Mouse (Mus musculus): ENCODE measurements around the gene Chrna4. TPM values are rescaled to one million over a fixed set of nuclear protein-coding genes. Genes with fewer than 3 reads are reported as not detected.

The Chrna4 gene
- polyA plus RNA-seq, 1 experiment from 2014 or later = 17.9 TPM

GRCm38 (mm10) chr2:181033310-181033709 is 10.0 kb downstream of the Chrna4 start:
- no peaks in the 10 kb centered on the region for H3K9me3 ChIP-seq (replicated peaks)
- no peak overlapping the region for H3K4me3 ChIP-seq
- no peak overlapping the region for H3K27ac ChIP-seq (replicated peaks)
- DNase-seq (ENCODE audit: low spot score) = no peak
- H3K4me1 ChIP-seq = peaks cover 16% of the 10 kb centered on the region
- peaks cover 29% of the 10 kb centered on the region for H3K27me3 ChIP-seq (ENCODE audit: low read depth, poor library complexity, severe bottlenecking)
- WGBS = 83% methylated on average over 6 of the region's 6 CpGs
- H3K36me3 ChIP-seq = peaks cover 50% of the 10 kb centered on the region

DNA sequence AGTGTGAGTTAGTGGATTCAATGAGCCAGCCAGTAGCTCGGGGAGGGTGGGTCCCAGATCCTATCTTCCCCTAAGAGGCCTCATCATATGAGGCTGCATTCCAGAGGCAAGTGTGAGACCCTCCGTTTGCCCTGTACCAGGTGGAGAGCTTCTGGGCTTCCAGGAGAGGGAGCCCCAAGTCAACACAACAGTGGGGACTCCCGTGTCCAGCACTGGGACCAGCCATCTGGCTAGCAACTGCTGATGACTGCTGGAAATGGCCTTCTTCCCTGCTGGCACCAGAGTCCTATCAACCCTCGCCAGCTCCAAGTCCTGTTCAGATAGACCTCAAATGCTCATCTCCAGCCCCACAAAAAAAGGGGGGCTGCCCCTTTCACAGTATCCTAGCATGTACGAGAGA is 10.9 kb downstream of the Chrna4 start:
- H3K27ac ChIP-seq (replicated peaks) = no peak overlapping the region
- no peak for DNase-seq (ENCODE audit: low spot score)
- 60% methylated on average over 5 of the region's 5 CpGs for WGBS
- H3K27me3 ChIP-seq (ENCODE audit: low read depth, poor library complexity, severe bottlenecking) = peaks cover 20% of the 10 kb centered on the region
- H3K36me3 ChIP-seq = peaks cover 59% of the 10 kb centered on the region
- peaks cover 7% of the 10 kb centered on the region for H3K4me1 ChIP-seq
- H3K9me3 ChIP-seq (replicated peaks) = no peaks in the 10 kb centered on the region
- no peak overlapping the region for H3K4me3 ChIP-seq

GRCm38 (mm10) chr2:181031406-181031934 is 11.9 kb downstream of the Chrna4 start:
- H3K27me3 ChIP-seq (ENCODE audit: low read depth, poor library complexity, severe bottlenecking) = peaks cover 11% of the 10 kb centered on the region
- H3K4me1 ChIP-seq = no peaks in the 10 kb centered on the region
- no peak overlapping the region for H3K4me3 ChIP-seq
- peaks cover 62% of the 10 kb centered on the region for H3K36me3 ChIP-seq
- no peak for DNase-seq (ENCODE audit: low spot score)
- no peak overlapping the region for H3K27ac ChIP-seq (replicated peaks)
- no peaks in the 10 kb centered on the region for H3K9me3 ChIP-seq (replicated peaks)
- WGBS = 86% methylated on average over 11 of the region's 11 CpGs

GRCm38 (mm10) chr2:181008339-181008738 is 35.0 kb downstream of the Chrna4 start:
- 78% methylated on average over 5 of the region's 5 CpGs for WGBS
- DNase-seq (ENCODE audit: low spot score) = no peak

GRCm38 (mm10) chr2:181007054-181007453 is 36.3 kb downstream of the Chrna4 start:
- Histone ChIP-seq H3K27me3 (ENCODE audit: low read depth, poor library complexity, severe bottlenecking) (no peaks in the 10 kb centered on the region), H3K27ac (replicated peaks) (no peak overlapping the region), H3K4me3 (no peak overlapping the region), H3K4me1 (peaks cover 18% of the 10 kb centered on the region), H3K9me3 (replicated peaks) (no peaks in the 10 kb centered on the region), H3K36me3 (no peaks in the 10 kb centered on the region)
- WGBS = 51% methylated on average over 4 of the region's 4 CpGs
- no peak for DNase-seq (ENCODE audit: low spot score)

More at GRCm38 (mm10) chr2:181008339-181008738, 35.0 kb downstream of the Chrna4 start:
- no peak overlapping the region for H3K27ac ChIP-seq (replicated peaks)
- no peaks in the 10 kb centered on the region for H3K27me3 ChIP-seq (ENCODE audit: low read depth, poor library complexity, severe bottlenecking)
- H3K4me3 ChIP-seq = no peak overlapping the region
- H3K9me3 ChIP-seq (replicated peaks) = no peaks in the 10 kb centered on the region
- peaks cover 18% of the 10 kb centered on the region for H3K4me1 ChIP-seq
- no peaks in the 10 kb centered on the region for H3K36me3 ChIP-seq

GRCm38 (mm10) chr2:180996905-180997304 is 46.4 kb downstream of the Chrna4 start:
- Histone ChIP-seq H3K4me1 (no peaks in the 10 kb centered on the region), H3K27me3 (ENCODE audit: low read depth, poor library complexity, severe bottlenecking) (no peaks in the 10 kb centered on the region), H3K36me3 (no peaks in the 10 kb centered on the region), H3K9me3 (replicated peaks) (no peaks in the 10 kb centered on the region), H3K4me3 (no peak overlapping the region), H3K27ac (replicated peaks) (no peak overlapping the region)
- WGBS = 64% methylated on average over 3 of the region's 3 CpGs
- DNase-seq (ENCODE audit: low spot score) = no peak

DNA sequence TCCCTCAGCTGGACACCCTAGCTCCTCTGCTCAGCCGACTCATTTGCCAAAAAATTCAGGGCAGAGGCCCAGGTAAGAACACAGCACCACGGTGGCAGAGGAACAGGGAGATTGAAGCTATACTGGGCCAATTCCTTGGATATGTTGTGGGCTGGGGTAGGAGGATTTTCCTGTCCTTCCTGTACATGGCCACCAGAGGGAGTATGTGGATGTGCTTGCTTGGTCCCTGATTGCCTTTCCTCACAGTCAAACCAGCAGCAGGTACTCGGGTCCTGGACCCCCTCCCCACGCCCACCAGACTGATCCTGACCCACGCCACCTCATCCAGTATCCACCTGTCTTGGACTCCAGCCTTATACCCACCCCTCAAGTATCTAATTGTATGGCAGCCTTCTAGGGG is 46.9 kb downstream of the Chrna4 start:
- Histone ChIP-seq H3K4me1 (no peaks in the 10 kb centered on the region), H3K36me3 (no peaks in the 10 kb centered on the region), H3K27ac (replicated peaks) (no peak overlapping the region), H3K4me3 (no peak overlapping the region), H3K9me3 (replicated peaks) (no peaks in the 10 kb centered on the region), H3K27me3 (ENCODE audit: low read depth, poor library complexity, severe bottlenecking) (no peaks in the 10 kb centered on the region)
- peak; percentile 61 for DNase-seq (ENCODE audit: low spot score)
- WGBS = 15% methylated on average over 5 of the region's 5 CpGs

GRCm38 (mm10) chr2:180995457-180995856 is 47.9 kb downstream of the Chrna4 start:
- no peak overlapping the region; the same call in 1 of the 2 replicates for H3K27ac ChIP-seq (replicated peaks)
- no peaks in the 10 kb centered on the region for H3K36me3 ChIP-seq
- H3K4me1 ChIP-seq = no peaks in the 10 kb centered on the region
- H3K9me3 ChIP-seq (replicated peaks) = no peaks in the 10 kb centered on the region
- DNase-seq (ENCODE audit: low spot score) = no peak
- no peak overlapping the region for H3K4me3 ChIP-seq
- no peaks in the 10 kb centered on the region for H3K27me3 ChIP-seq (ENCODE audit: low read depth, poor library complexity, severe bottlenecking)
- WGBS = 89% methylated on average over 4 of the region's 4 CpGs

- H3K36me3 ChIP-seq = no peaks in the 10 kb centered on the region
- no peaks in the 10 kb centered on the region for H3K27me3 ChIP-seq (ENCODE audit: low read depth, poor library complexity, severe bottlenecking)
- 81% methylated on average over 2 of the region's 2 CpGs for whole genome bisulfite sequencing
- H3K27ac ChIP-seq (replicated peaks) = no peak overlapping the region
- no peaks in the 10 kb centered on the region for H3K4me1 ChIP-seq
- H3K9me3 ChIP-seq (replicated peaks) = no peaks in the 10 kb centered on the region
- H3K4me3 ChIP-seq = no peak overlapping the region
- DNase-seq (ENCODE audit: low spot score) = no peak
Observed at GRCm38 (mm10) chr2:180994360-180994759, 49.0 kb downstream of the Chrna4 start.

GRCm38 (mm10) chr2:180990347-180990746 is 53.0 kb downstream of the Chrna4 start:
- Histone ChIP-seq H3K4me1 (peaks cover 18% of the 10 kb centered on the region), H3K4me3 (no peak overlapping the region), H3K27ac (replicated peaks) (no peak overlapping the region), H3K36me3 (no peaks in the 10 kb centered on the region), H3K27me3 (ENCODE audit: low read depth, poor library complexity, severe bottlenecking) (no peaks in the 10 kb centered on the region), H3K9me3 (replicated peaks) (no peaks in the 10 kb centered on the region)
- 83% methylated on average over 4 of the region's 4 CpGs for WGBS
- DNase-seq (ENCODE audit: low spot score) = no peak

DNA sequence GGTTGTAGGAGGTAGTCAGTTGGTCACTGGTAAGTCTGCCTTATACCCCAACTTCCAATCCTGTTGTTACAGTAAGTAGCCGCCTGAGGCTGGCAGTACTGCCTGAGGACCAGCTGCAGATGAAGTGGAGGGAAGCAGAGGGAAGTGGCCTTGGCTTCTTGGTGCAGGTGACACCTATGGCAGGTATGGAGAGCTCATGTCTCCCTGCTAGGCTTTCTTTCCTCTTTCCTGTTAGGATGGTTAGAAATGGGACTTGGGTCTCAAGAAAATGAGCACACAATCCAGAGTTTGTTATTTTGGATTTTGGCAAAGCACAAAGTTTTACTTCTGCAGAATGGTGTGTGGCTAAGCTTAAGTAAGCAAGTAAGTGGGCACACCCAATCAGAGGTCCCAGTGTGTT is 54.4 kb downstream of the Chrna4 start:
- WGBS = 81% methylated on average over 1 of the region's 1 CpGs
- DNase-seq (ENCODE audit: low spot score) = no peak
- Histone ChIP-seq H3K36me3 (no peaks in the 10 kb centered on the region), H3K9me3 (replicated peaks) (no peaks in the 10 kb centered on the region), H3K27ac (replicated peaks) (no peak overlapping the region), H3K4me3 (no peak overlapping the region), H3K27me3 (ENCODE audit: low read depth, poor library complexity, severe bottlenecking) (no peaks in the 10 kb centered on the region), H3K4me1 (peaks cover 18% of the 10 kb centered on the region)

- H3K9me3 ChIP-seq (replicated peaks) = no peaks in the 10 kb centered on the region
- no peak overlapping the region for H3K4me3 ChIP-seq
- 76% methylated on average over 3 of the region's 3 CpGs for WGBS
- H3K27ac ChIP-seq (replicated peaks) = no peak overlapping the region
- H3K36me3 ChIP-seq = peaks cover 2% of the 10 kb centered on the region; the same call in 1 of the 2 replicates
- peaks cover 18% of the 10 kb centered on the region for H3K4me1 ChIP-seq
- H3K27me3 ChIP-seq (ENCODE audit: low read depth, poor library complexity, severe bottlenecking) = no peaks in the 10 kb centered on the region
- DNase-seq (ENCODE audit: low spot score) = no peak
Observed at GRCm38 (mm10) chr2:180988347-180988913, 54.9 kb downstream of the Chrna4 start.

- Histone ChIP-seq H3K4me3 (no peak overlapping the region), H3K9me3 (replicated peaks) (no peaks in the 10 kb centered on the region), H3K27ac (replicated peaks) (peak overlapping the region; percentile 58), H3K4me1 (peaks cover 18% of the 10 kb centered on the region), H3K27me3 (ENCODE audit: low read depth, poor library complexity, severe bottlenecking) (no peaks in the 10 kb centered on the region), H3K36me3 (peaks cover 11% of the 10 kb centered on the region)
- WGBS = 46% methylated on average over 5 of the region's 5 CpGs
- DNase-seq (ENCODE audit: low spot score) = no peak
Observed at GRCm38 (mm10) chr2:180987432-180988030, 55.8 kb downstream of the Chrna4 start.

Data from midbrain, embryonic 10.5 days (tissue).